Mouse (Mus musculus) embryonic facial prominence, embryonic 14.5 days (tissue): ENCODE measurements around the gene Tmem59. TPM values are rescaled to one million over a fixed set of nuclear protein-coding genes. Genes with fewer than 3 reads are reported as not detected.
A peak's percentile ranks its signal among the peaks of the same experiment; 100 is the strongest.

Experiments used
- ATAC-seq: fragments of 200-750 bp; cut with Nextera tagmentation; 2 replicates; pipeline ENCODE4 v1.8.0; 2017; ENCODE audit warnings: low read depth, moderate number of reproducible peaks, moderate TSS enrichment
- DNase-seq: peaks from one replicate; pipeline ENCODE4 v3.0.0-alpha.2; 2015; ENCODE audit warnings: low spot score
- H3K27ac ChIP-seq: fragments of 300-500 bp; sonication (generic); replicated peaks from 2 replicates; pipeline ENCODE4 v1.5.1; 2014; ENCODE audit warnings: low read depth, mild to moderate bottlenecking, low read length, moderate library complexity
- H3K27me3 ChIP-seq: fragments of 300-500 bp; sonication (generic); replicated peaks from 2 replicates; pipeline ENCODE4 v1.6.1; 2014; ENCODE audit warnings: low read length; ENCODE audit not compliant: control insufficient read depth, insufficient read depth
- H3K36me3 ChIP-seq: fragments of 300-500 bp; sonication (generic); 2 replicates; pipeline ENCODE4 v1.6.1; 2014; ENCODE audit warnings: low read length, mixed read lengths; ENCODE audit not compliant: control insufficient read depth, insufficient read depth
- H3K4me1 ChIP-seq: fragments of 300-500 bp; sonication (generic); 2 replicates; pipeline ENCODE4 v1.6.1; 2014; ENCODE audit warnings: antibody characterized with exemption, low read length; ENCODE audit not compliant: control insufficient read depth, insufficient read depth
- H3K4me2 ChIP-seq: fragments of 300-500 bp; sonication (generic); 2 replicates; pipeline ENCODE4 v1.6.1; 2014; ENCODE audit warnings: low read depth, mild to moderate bottlenecking, low read length, moderate library complexity, mixed read lengths
- H3K4me3 ChIP-seq: fragments of 300-500 bp; sonication (generic); 2 replicates; pipeline ENCODE4 v1.5.1; 2014; ENCODE audit warnings: low read depth, mild to moderate bottlenecking, low read length
- H3K9ac ChIP-seq: fragments of 300-500 bp; sonication (generic); 2 replicates; pipeline ENCODE4 v1.6.1; 2014; ENCODE audit warnings: low read depth, mild to moderate bottlenecking, low read length, moderate library complexity, mixed read lengths
- H3K9me3 ChIP-seq: fragments of 300-500 bp; sonication (generic); 2 replicates; pipeline ENCODE4 v1.6.1; 2016; ENCODE audit warnings: low read length; ENCODE audit not compliant: control insufficient read depth
- WGBS: fragments of 180-500 bp; shearing (Covaris S2); extraction: QIAGEN DNeasy Blood & Tissue Kit; methylation state at CpG from one replicate; pipeline ENCODE4 v1.1.7; 2014; 5-methylcytosine and 5-hydroxymethylcytosine counted together
- polyA plus RNA-seq: library from polyadenylated mRNA; unstranded; fragments of >200 nt; fragmentation: Nextera tagmentation; extraction: Ambion mirVana; gene quantifications from 2 replicates; pipeline ENCODE4 v1.2.1, GENCODE M21; 2014

Gene Tmem59
- polyA plus RNA-seq, 1 experiment from 2014 or later: 480 TPM

GRCm38 (mm10) chr4:107143511-107143910 lies 34.7 kb upstream of the Tmem59 start:
- DNase-seq (no peak), ATAC-seq (no peak)
- no peaks in the 10 kb centered on the region for H3K27me3 ChIP-seq
- H3K4me2 ChIP-seq: no peak overlapping the region
- no peaks in the 10 kb centered on the region for H3K9me3 ChIP-seq
- H3K36me3 ChIP-seq: peaks cover 37% of the 10 kb centered on the region
- H3K4me1 ChIP-seq: 0 out of 2 replicates have a peak, but pooled peaks cover 4% of the 10 kb centered on the region
- WGBS: 86% methylated on average over 8 of the region's 8 CpGs
- H3K9ac ChIP-seq: no peak overlapping the region
- no peak overlapping the region for H3K4me3 ChIP-seq
- H3K27ac ChIP-seq: no peak overlapping the region

GRCm38 (mm10) chr4:107150991-107151390 lies 27.2 kb upstream of the Tmem59 start:
- Histone ChIP-seq H3K4me2 (no peak overlapping the region), H3K4me3 (no peak overlapping the region), H3K4me1 (no peaks in the 10 kb centered on the region), H3K27ac (no peak overlapping the region), H3K36me3 (peaks cover 20% of the 10 kb centered on the region), H3K9me3 (no peaks in the 10 kb centered on the region), H3K27me3 (no peaks in the 10 kb centered on the region), H3K9ac (no peak overlapping the region)
- WGBS: 86% methylated on average over 6 of the region's 6 CpGs
- DNase-seq (no peak), ATAC-seq (no peak)

GRCm38 (mm10) chr4:107152571-107152970 lies 25.6 kb upstream of the Tmem59 start:
- Histone ChIP-seq H3K4me3 (no peak overlapping the region), H3K36me3 (peaks cover 17% of the 10 kb centered on the region; the same call in 1 of the 2 replicates), H3K4me2 (no peak overlapping the region), H3K4me1 (no peaks in the 10 kb centered on the region), H3K27me3 (no peaks in the 10 kb centered on the region), H3K9ac (no peak overlapping the region), H3K9me3 (no peaks in the 10 kb centered on the region), H3K27ac (no peak overlapping the region)
- 83% methylated on average over 8 of the region's 8 CpGs for WGBS
- ATAC-seq (no peak), DNase-seq (no peak)

GRCm38 (mm10) chr4:107156983-107157401 lies 21.2 kb upstream of the Tmem59 start:
- H3K9me3 ChIP-seq: no peaks in the 10 kb centered on the region
- H3K4me1 ChIP-seq: no peaks in the 10 kb centered on the region
- H3K36me3 ChIP-seq: peaks cover 46% of the 10 kb centered on the region
- no peak overlapping the region for H3K4me3 ChIP-seq
- no peak for ATAC-seq
- no peak overlapping the region for H3K27ac ChIP-seq
- no peak overlapping the region for H3K9ac ChIP-seq
- H3K4me2 ChIP-seq: no peak overlapping the region
- 87% methylated on average over 4 of the region's 4 CpGs for WGBS
- no peaks in the 10 kb centered on the region for H3K27me3 ChIP-seq
- DNase-seq: no peak

GRCm38 (mm10) chr4:107159166-107159773 lies 18.9 kb upstream of the Tmem59 start:
- Histone ChIP-seq H3K9me3 (no peaks in the 10 kb centered on the region), H3K36me3 (peaks cover 47% of the 10 kb centered on the region)
- WGBS: 80% methylated on average over 11 of the region's 11 CpGs

DNA sequence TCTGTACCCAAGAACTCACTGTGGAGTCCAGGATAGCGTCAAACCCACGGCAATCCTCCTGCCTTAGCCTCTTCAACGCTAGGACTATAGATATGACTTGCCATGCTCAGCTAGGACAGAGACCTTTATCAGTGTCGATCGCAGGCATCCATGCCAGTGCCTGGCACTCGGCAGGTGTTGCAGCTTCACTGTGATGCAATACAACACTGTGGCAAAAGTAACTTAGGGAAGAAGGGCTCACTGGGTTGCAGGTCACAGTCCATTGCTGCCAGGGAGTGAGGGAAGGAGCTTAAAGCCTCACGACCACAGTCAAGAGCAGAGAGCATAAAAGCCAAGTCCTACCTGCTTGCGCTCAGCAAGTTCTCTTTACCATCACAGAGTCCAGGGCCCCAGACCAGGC lies 18.0 kb upstream of the Tmem59 start:
- no peaks in the 10 kb centered on the region for H3K4me1 ChIP-seq
- no peaks in the 10 kb centered on the region for H3K9me3 ChIP-seq
- H3K27ac ChIP-seq: no peak overlapping the region
- H3K27me3 ChIP-seq: no peaks in the 10 kb centered on the region
- H3K4me3 ChIP-seq: no peak overlapping the region
- DNase-seq: no peak
- H3K4me2 ChIP-seq: no peak overlapping the region
- no peak for ATAC-seq
- 91% methylated on average over 8 of the region's 8 CpGs for WGBS
- H3K36me3 ChIP-seq: peaks cover 56% of the 10 kb centered on the region
- H3K9ac ChIP-seq: no peak overlapping the region

More at GRCm38 (mm10) chr4:107159166-107159773, 18.9 kb upstream of the Tmem59 start:
- Histone ChIP-seq H3K9ac (no peak overlapping the region), H3K27me3 (no peaks in the 10 kb centered on the region), H3K4me3 (no peak overlapping the region), H3K4me2 (no peak overlapping the region), H3K27ac (no peak overlapping the region), H3K4me1 (no peaks in the 10 kb centered on the region)
- ATAC-seq: no peak
- no peak for DNase-seq

GRCm38 (mm10) chr4:107163341-107163740 lies 14.9 kb upstream of the Tmem59 start:
- no peak for ATAC-seq
- WGBS: 86% methylated on average over 10 of the region's 10 CpGs
- Histone ChIP-seq H3K9ac (no peak overlapping the region), H3K4me1 (no peaks in the 10 kb centered on the region), H3K9me3 (no peaks in the 10 kb centered on the region), H3K4me2 (no peak overlapping the region), H3K36me3 (peaks cover 55% of the 10 kb centered on the region), H3K27ac (no peak overlapping the region), H3K4me3 (no peak overlapping the region), H3K27me3 (no peaks in the 10 kb centered on the region)
- DNase-seq: no peak

DNA sequence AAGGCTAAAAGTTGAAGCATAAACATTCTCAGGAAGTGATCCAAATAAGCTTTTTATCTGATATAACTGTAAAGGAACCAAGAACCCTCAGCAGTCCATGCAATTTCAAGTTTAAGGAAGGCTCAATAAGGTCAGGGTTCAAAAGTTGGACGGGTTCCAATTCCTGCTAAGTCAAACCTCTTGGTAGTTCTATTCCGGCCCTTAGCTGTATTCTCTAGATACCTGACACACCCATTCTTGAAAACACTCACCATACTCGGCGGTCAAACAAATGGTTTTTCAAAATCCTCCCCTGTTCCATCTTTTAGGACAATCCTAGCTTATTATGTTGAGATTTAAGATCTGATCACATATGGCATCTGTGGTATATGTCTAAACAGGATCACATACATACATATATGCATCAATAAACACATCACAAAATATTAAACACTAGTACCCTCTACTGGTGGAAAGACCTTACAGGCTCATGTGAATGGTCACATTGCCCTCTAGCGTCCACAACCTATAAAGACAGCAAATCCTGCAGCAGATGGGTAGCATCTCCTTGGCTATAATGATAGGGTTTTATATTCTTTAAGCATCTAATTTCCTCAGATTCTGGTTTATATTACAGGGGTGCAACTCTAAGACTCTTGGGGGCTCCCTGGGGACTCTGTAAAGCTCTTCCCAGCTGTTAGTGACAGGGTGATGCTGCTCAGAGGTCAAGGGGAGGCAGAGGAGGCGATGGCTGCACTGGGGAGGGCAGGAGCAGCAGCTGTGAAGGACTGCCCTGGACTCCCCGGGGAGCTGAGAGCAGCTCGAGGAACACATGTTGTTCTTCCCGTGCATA lies 14.2 kb upstream of the Tmem59 start:
- Histone ChIP-seq H3K36me3 (peaks cover 51% of the 10 kb centered on the region), H3K4me3 (no peak overlapping the region), H3K27ac (no peak overlapping the region), H3K9ac (no peak overlapping the region), H3K4me1 (no peaks in the 10 kb centered on the region), H3K27me3 (no peaks in the 10 kb centered on the region), H3K4me2 (no peak overlapping the region), H3K9me3 (no peaks in the 10 kb centered on the region)
- peak; percentile 86 for ATAC-seq
- WGBS: 35% methylated on average over 9 of the region's 9 CpGs
- DNase-seq: peak; percentile 90
